Mouse (Mus musculus) CD4-positive, CD25-positive, alpha-beta regulatory T cell, adult 2 months (primary cell): ENCODE data around the gene Nckap5.
"Not testable (repeated sequence)": the region's sequence is repeated elsewhere in the genome, so short reads cannot be mapped to it uniquely, and the experiment has no call there.

Experiments
- DNase-seq: peaks from one replicate; pipeline ENCODE4 v3.0.0-alpha.2; 2012; ENCODE audit warnings: low read depth, low spot score

Nckap5 gene

DNA sequence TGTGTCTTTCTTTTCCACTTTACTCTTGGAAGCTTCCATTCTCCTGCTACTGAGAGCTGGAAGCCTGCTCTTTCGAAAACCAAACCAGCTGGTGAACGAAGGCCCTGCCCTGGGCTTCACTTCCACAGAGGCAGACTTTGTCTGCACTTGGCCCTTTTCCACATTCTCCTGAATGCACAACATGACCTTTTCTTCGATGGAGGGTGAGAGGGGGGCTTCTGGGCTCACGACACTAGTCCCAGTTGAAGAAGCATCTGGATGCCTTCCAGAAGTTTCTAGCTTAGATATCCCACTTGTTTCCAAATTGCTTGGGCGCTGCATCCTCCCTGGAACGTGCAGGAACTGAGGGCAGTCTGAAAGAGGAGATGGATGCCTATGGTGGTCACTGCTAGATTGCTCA, 806.1 kb downstream of the Nckap5 start:
- no peak for DNase-seq

DNA sequence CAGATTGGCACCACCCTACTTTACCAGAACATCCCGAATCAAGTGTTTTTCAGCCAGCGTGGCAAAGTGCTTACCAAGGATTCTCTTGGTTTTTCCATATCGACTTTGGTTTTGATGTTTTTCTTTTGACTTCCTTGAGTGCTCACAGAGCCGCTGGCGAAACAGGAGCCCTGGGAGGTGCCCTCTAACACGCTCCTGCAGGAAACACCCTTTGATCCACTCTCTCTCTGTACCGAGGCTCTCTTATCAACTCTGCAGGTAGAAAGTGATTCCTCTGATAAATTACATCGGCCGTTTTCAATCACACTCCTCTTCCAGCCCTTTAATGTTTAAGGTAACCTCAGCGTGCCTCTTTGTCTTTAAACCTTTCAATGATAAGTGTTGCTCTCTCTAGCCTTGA, 807.6 kb downstream of the Nckap5 start:
- DNase-seq = no peak

DNA sequence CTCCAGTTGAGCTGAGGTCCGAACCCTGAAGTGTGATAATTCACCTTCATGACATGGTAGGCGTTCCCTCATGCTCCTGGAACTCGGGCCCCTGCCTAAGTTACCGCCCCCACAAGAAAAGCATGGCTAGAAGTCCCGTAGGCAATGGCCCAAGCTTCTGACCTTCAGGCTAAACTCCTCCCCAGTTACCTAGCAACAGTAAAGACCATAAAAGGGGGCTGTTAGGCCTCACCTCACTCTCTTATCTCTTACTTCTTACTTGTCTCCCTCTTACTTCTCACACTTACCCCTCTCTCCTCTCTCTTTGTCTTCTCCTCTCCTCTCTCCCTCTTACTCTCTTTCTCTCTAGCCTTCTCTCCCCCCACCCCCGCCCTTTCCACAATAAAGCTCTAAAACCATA, 811.9 kb downstream of the Nckap5 start:
- not testable (repeated sequence) for DNase-seq

DNA sequence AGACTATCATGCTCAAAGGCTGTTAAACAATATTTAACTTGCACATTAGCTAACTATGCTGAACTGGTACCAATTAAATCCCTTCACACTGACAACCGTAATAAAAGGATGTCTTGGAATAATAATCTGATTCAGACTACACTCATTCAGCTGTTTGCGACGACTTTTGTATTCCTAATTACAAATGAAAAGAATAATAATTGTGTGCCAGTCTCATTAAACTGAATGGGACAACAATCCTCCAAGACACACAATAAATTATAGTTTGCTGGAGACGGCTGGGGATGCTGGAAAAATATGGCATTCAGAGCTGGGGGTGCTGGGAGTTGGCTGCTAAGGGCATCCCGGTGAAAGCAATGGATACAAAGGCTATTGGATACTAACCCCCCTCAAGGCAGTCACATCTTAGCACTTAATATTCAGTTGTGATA, 818.9 kb downstream of the Nckap5 start:
- no peak for DNase-seq

DNA sequence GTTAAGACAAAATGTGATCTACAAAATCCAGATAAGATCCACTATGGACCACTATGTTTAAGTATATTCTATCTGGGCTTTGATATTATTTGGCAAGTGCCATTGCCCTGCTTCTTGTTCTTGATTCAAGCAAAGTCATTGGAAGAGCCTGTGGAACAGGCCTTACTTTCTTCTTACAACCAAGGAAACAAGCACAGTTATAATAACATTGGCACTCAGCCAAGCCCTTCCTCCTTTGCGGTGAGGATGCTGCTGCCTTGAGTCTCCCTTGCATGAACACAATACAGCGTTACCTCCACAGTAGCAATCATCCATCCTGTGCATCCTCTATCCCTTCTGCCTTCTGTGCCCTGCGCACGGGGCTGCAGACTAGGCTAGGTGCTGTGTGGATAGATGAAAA, 823.0 kb downstream of the Nckap5 start:
- no peak for DNase-seq

DNA sequence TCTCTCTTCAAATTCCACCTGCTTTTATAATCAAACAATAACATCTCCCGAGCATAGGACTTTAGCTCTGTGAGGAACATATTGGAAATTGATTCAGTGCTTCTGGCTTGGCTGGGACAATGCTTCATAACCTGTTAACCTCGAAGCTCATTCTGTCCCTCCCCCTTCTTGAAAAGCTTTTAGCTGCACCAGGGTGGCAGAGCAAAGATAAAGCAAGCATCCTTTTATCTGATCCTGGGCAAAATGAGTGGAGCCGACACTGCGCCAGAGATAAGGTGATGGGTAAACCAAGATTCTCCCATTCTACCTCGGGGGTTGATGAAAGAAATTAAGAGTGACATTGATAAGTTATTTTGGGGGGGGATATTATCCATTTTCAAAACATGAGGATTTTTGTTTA, 824.9 kb downstream of the Nckap5 start:
- DNase-seq = no peak

DNA sequence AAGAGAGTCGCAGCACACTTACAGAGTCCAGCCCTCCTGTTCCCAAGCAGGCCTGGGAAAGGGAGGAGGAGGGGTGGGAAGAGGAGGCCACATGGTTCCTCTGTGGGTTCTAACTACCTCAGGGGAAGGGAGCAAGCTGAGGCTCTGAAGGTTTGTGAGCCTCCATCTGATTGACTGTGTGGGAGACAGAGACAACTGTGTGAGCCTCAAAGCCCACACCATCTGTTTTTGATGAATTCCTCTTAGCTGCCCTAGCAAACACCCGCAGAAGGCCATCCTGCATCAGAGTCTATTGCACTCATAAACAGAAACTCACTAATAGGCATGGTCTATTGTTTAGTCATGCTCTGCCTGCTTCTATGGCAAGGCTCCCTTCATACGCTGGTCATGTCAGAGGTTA, 834.1 kb downstream of the Nckap5 start:
- no peak for DNase-seq

DNA sequence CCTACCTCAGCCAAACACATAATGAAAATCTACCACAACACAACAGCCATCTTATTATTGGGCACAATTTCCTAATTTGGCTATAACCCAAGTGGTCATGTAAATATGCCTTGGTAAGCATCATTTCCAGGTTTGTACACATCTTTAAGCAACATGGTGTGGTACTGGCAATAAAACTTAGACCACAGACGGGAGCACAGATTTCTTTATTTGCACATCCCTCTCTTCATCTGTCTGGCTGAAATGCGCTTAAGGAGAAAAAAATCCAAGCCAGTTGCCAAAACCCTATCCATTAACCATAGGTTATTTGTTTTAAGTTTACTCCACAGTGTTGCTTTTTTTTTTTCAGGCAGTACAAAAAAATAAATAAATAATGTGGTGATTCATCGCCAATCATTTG, 842.8 kb downstream of the Nckap5 start:
- DNase-seq = no peak

DNA sequence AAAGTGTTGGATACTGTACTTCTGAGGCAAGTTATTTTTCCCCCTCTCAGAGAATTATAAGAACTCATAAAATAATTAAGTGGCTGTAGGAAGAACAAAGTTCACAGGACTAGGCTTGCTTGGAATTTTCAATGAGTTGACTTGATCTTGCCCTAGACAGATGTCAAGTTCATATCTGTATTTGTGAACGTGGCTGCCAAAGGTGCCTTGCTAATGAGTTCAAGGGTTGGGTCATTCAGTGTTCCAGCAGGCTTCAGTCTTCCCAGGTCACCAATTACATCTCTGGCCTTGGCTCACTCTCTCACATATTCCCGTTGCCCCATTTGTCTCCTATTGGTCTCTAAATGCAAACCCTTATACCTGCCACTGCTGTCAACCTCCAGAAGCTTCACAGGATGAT, 846.0 kb downstream of the Nckap5 start:
- DNase-seq = no peak

DNA sequence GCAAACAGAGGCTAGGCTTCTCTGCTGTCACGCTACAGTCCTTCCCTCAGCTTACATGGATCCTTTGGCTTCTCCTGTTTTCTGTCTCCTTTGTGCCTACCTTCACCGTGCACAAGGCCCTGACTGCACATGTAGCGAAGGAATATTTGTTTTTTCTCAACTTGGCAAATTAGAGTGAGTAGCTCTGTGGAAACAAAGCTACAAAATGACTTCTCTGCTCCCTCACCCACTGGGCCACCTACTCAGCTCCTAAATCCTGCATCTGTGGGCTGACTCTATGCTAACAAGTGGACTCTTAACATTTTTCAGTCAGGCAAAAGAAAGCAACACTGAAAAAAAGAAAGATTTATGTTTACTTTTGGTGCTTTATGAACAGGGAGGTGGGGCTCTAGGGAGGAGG, 856.0 kb downstream of the Nckap5 start:
- no peak for DNase-seq

DNA sequence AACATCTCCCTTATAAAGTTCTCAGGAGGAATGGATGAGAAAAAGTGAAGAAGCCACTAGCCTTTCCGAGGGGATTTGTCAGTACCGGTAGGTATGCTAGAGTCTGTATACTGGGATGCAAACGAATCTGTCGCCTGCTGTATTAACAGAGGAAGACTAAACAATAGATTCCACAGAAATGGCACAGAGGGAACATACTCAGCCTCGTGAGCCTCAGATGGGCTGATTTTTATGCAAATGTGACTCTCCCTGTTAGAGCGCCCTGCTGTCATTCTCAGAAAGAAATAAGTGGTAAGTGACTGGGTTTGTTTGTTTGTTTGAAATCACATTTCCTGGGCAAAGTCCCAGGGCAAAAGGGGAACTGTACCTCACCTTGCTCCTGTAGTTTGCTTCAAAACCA, 858.7 kb downstream of the Nckap5 start:
- no peak for DNase-seq

DNA sequence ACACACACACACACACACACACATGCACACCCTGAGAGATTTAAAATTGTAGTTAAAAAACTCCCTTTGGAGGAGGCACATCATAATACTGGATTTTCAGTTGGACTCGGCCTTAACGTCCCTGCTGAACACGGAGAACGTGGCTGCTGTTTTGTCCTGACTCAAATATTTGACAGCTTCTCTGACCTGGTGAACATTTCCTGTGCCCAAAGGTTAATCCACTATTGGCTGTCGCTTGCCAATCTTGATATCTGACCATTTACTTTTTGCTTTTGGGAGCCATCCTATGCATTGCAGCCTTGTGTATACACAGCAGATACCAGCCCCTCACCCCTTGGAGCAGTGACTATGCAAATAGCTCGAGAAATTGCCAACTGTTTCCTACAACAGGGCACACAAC, 862.9 kb downstream of the Nckap5 start:
- DNase-seq = no peak

DNA sequence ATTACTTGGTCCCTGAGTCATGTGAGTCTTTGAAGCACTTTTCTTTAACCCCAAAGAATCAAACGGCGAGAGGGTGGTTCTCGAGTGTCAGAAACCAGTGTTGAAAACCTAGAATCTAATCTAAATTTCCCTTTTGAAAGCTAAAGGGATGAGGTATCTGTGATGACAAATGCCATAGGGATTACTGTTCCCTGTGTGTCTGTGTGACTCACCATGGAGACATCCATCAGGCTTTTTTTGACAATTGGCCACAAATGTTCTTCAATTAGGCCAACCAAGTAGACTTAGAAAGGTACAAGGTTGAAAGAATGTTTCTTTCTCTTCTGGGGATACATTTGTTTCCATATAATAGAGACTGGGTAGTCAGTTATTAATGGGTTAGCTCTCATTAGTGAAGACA, 879.6 kb downstream of the Nckap5 start:
- DNase-seq = no peak

DNA sequence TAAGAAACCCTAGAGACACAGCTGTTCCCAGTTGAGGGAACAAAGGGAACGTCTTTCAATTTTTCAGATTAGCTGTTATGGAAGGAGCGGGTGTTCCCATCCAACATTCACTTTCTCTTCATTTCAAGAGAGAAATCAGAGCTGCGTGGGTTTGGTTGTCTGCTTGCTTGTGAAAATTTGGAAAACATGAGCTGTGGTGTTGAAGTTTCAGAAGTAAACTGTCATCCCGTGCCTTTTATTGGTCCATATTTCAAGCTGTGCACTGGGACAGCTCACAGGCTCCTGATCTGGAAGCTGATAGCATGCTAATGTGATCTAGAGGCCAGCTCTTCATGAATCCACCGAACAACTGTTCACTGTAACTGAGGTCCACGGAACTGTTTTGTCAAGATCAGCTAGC, 881.5 kb downstream of the Nckap5 start:
- no peak for DNase-seq

DNA sequence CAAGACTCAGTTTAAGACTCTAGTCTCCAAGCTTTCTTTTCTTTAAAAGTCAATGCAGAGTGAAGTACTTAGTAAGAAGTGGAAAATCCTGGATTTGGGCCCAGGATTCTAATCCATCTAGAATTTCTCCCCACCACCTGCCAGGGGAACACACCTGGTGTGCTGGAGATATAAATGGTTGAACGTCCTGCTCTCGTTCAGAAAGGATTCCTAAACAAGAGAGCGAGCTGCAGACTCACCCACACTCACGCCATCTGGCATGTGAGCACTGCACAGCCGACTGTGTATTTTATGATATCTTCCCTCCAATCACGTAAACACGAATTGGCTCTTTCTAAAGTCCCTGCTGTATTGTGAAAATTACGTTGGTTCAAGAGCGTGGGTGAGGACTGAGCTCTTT, 885.5 kb downstream of the Nckap5 start:
- no peak for DNase-seq

DNA sequence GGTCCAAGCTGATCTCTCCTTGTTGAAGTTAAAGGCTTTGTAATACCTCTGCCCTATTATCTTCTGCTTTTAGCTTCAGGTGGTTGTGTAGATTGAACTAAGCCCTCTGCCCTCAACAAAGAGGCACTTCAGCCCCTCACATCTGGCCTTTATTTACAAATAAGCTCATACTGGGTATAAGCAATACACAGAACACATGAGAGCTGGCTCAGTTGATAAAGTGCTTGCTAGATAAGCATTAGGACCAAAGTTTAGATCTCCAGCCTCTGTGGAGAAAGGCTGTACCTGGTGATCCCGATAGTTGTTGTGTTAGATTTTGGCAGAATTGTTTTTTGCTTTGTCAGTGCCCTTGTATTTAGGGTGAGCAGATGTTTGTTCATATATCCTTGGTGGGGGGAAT, 887.3 kb downstream of the Nckap5 start:
- no peak for DNase-seq

DNA sequence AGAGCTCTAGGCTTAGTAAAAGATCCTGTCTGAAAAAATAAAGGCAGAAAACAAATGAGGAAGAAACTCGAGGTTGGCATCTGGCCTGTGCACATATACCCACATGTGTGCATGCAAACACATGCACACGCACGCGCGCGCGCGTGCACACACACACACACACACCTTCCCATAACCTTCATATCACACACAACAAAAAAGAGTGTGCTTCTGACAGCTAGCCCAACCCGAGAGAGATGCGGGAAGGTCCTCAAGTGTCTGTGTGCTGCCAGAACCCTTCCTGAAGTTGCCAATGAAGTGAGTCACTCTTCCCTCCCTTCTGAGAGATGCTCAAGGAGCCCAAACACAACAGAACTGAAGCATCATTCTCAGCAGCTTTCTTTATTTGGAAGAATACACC, 905.1 kb downstream of the Nckap5 start:
- DNase-seq = no peak

DNA sequence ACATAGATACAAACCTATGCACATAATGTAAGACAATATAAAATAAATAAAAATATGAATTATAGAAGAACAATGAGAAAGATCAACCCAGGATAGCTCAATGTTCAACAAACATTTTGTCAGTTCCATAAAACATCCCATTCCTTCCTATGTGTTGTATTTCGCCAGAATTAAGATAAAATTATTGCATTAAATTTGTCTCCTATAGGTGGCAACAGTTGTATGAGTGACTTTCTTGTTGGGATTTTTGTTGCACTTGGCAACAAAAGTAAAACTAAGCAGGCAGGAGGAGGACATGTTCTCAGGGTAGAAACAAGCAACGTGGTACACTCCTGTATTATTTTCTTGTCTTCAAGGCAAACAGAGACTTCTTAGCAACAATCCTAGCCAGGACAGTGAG, 907.5 kb downstream of the Nckap5 start:
- DNase-seq = no peak

DNA sequence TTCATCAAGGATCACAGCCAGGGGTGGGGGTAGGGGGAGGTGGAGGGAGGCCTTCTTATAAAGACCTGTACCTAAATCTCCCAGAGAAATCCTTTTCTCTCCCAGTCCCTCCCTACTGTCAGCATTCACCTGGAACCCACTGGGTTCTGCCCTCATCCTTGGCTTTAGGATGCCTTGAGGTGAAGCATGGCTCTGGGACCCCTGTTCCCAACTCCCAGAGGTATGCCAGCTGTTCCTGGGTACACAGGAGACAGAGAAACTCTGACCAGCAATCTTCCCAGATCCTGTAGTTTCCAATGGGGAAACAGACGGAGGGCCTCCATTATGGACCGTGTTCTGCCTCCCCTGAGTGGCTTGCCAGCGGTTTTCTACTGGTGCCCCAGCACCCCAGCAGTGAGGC, 909.9 kb downstream of the Nckap5 start:
- no peak for DNase-seq

DNA sequence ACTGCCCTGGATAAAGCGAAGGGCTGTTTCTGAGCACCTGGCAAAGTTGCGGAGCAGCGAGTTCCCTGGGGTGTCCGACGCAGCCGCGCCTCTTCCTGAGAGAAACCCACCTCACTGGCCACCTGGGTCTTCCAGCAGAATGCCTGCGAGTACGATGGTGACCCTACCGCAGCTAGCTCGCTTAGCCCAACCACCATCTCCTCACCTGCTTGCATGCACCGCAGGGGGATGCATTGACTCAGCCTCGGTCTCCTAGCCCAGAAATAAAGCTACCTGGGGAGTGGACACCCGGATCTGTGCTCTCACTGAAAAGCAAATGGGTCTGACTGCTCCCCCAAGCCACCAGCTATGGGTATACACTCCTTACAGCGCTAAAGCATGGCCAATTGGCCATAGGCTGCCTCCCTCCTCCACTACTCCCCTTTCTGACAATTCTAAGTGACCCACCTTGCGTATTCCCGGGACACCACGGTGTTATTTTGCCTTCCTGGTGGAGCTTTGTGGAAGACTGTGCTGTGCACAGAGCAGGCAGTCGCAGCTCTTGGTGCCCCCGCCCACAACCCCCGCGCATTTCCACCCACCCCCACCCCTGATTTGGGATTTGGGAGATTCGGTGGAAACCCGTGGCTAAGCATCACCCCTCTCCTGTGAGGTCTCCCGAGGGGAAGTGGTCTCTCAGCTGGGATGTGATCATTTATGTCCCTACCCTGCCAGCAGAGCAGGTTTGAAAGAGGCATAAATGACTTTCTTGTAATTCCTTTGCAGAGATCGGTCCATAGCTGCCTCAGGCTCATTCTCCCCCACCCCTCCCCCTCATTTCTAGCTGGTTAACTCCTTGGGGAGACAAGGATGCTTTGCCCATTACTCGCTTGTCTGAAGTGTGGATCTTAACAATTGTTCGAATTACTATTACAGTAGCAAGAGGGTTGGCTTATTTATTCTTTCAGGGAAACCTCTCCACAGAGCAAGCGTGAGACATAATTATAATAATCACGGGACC, 917.7 kb downstream of the Nckap5 start, which contains the start of gene Lypd1:
Lypd1 (minus strand) TSS at position 501 of the 1,000 bp plus-strand sequence.
- DNase-seq = no peak

DNA sequence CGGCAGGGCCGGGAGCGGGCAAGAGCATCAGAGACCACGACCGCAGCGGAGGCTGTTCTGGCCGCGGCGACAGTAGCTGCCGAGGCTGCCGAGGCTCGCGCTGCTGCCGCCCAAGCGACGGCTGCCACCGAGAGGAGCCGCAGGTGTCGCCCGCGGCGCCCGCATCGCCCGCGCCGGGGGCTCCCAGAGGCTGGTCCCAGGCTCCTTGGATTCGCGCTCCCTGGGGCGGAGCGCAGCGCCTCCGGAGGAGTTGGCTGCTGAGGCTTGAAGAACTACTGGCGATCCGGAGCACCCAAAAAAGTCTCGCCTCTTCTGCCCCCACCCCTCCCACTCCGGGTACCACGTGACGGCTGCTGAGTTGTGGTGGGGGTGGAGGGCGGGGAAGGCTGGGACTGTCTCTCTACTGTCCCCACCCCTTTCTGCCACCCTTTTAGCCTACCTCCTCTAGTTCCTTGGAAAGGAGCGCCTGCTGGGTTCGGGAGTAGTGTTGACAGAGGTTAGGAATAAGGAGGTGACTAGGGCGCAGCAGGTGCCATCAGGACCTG, 918.6 kb downstream of the Nckap5 start:
- DNase-seq = peak; percentile 2

DNA sequence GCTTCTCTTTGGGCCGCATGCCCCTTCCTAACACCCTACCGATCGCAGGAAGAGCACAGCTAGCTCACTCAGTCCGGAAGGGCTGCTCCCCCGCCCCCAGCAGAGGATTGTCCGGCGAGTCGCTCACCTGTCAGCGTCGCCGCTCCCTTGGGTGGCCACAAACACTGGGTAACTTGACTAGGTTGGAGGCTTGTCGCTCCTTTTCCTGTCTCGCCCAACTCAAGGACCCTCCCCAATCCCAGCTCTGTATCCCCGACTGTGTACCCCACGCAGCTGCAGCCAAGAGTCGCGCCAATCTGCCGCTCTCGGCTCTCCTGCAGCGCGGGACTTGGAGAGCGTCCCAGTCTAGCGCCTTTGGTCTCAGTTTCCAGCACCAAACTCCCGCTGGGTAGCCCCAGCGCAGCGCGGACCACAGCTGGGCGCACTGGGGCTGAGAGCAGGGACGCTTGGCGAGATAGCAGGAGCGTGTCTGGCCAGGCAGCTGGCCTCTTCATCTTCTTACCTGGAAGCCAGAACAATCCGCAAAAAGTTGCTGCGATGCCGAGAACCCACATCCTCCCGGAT, 919.2 kb downstream of the Nckap5 start:
- no peak for DNase-seq

DNA sequence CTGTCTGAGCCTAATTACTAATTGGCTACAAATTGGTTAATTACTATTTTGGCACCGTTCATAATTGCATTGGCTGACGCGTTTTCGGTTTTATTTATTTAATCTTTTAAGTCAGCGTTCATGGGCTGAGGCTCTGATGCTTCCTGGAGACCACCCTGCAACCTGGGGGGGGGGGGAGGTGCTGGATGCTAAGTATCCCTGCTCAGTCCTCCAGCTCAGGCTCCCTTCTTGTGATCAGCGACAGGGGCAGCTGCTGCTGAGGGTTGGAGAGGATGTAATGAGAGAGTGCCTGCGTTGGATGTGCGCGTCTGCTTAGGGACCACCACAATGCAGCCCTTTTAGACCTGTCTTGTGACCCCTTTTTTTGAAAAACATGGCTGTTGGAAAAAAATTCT, 919.7 kb downstream of the Nckap5 start:
- DNase-seq = no peak
